Mouse (Mus musculus) midbrain, embryonic 11.5 days (tissue): Measurements from ENCODE around the gene Pigp. TPM values are rescaled to one million over a fixed set of nuclear protein-coding genes. Genes with fewer than 3 reads are reported as not detected.
A peak's percentile ranks its signal among the peaks of the same experiment; 100 is the strongest.

Source experiments
- ATAC-seq: fragments of 200-750 bp; cut with Nextera tagmentation; 2 replicates; pipeline ENCODE4 v1.8.0; 2017; ENCODE audit warnings: moderate TSS enrichment, moderate library complexity; ENCODE audit not compliant: low FRiP score
- DNase-seq: peaks from one replicate; pipeline ENCODE4 v3.0.0; 2015; ENCODE audit warnings: low spot score; ENCODE audit errors: missing footprints
- H3K27ac ChIP-seq: fragments of 300-500 bp; sonication (generic); 2 replicates; pipeline ENCODE4 v1.5.1; 2014; ENCODE audit warnings: low read depth, low read length
- H3K27me3 ChIP-seq: fragments of 300-500 bp; sonication (generic); 2 replicates; pipeline ENCODE4 v1.6.1; 2014; ENCODE audit warnings: mild to moderate bottlenecking, low read length, moderate library complexity, mixed read lengths; ENCODE audit not compliant: control insufficient read depth, insufficient read depth
- H3K36me3 ChIP-seq: fragments of 300-500 bp; sonication (generic); 2 replicates; pipeline ENCODE4 v1.6.1; 2014; ENCODE audit warnings: mild to moderate bottlenecking, low read length, moderate library complexity, mixed read lengths; ENCODE audit not compliant: control insufficient read depth, insufficient read depth
- H3K4me1 ChIP-seq: fragments of 300-500 bp; sonication (generic); 2 replicates; pipeline ENCODE4 v1.6.1; 2014; ENCODE audit warnings: low read length; ENCODE audit not compliant: control insufficient read depth, insufficient read depth
- H3K4me2 ChIP-seq: fragments of 300-500 bp; sonication (generic); 2 replicates; pipeline ENCODE4 v1.6.1; 2014; ENCODE audit warnings: mild to moderate bottlenecking, moderate library complexity
- H3K4me3 ChIP-seq: fragments of 300-500 bp; sonication (generic); 2 replicates; pipeline ENCODE4 v1.5.1; 2014; ENCODE audit warnings: low read depth, low read length
- H3K9ac ChIP-seq: fragments of 300-500 bp; sonication (generic); 2 replicates; pipeline ENCODE4 v1.6.1; 2014; ENCODE audit warnings: low read length
- H3K9me3 ChIP-seq: fragments of 300-500 bp; sonication (generic); 2 replicates; pipeline ENCODE4 v1.6.1; 2016; ENCODE audit warnings: low read length; ENCODE audit not compliant: control insufficient read depth
- WGBS: fragments of 180-500 bp; shearing (Covaris S2); extraction: QIAGEN DNeasy Blood & Tissue Kit; methylation state at CpG from one replicate; pipeline ENCODE4 v1.1.7; 2014; 5-methylcytosine and 5-hydroxymethylcytosine counted together
- polyA plus RNA-seq: library from polyadenylated mRNA; unstranded; fragments of >200 nt; fragmentation: Nextera tagmentation; extraction: Ambion mirVana; gene quantifications from 2 replicates; pipeline ENCODE4 v1.2.1, GENCODE M21; 2014

Pigp gene
- polyA plus RNA-seq, 1 experiment from 2014 or later = 93.9 TPM

GRCm38 (mm10) chr16:94396641-94397040, 25.0 kb upstream of the Pigp start:
- no peak overlapping the region for H3K4me3 ChIP-seq
- DNase-seq (peak; percentile 84), ATAC-seq (no peak)
- H3K27ac ChIP-seq = no peak overlapping the region
- H3K4me2 ChIP-seq = no peak overlapping the region
- 78% methylated on average over 7 of the region's 7 CpGs for WGBS
- H3K36me3 ChIP-seq = no peaks in the 10 kb centered on the region; the same call in 1 of the 2 replicates
- H3K4me1 ChIP-seq = no peaks in the 10 kb centered on the region
- no peak overlapping the region for H3K9ac ChIP-seq
- no peaks in the 10 kb centered on the region for H3K9me3 ChIP-seq
- no peaks in the 10 kb centered on the region for H3K27me3 ChIP-seq

- H3K27ac ChIP-seq = no peak overlapping the region
- H3K9me3 ChIP-seq = no peaks in the 10 kb centered on the region
- no peak overlapping the region for H3K4me3 ChIP-seq
- no peaks in the 10 kb centered on the region; the same call in 1 of the 2 replicates for H3K36me3 ChIP-seq
- ATAC-seq (no peak), DNase-seq (no peak)
- WGBS = 80% methylated on average over 3 of the region's 3 CpGs
- no peaks in the 10 kb centered on the region for H3K27me3 ChIP-seq
- H3K4me2 ChIP-seq = no peak overlapping the region
- H3K4me1 ChIP-seq = no peaks in the 10 kb centered on the region
- H3K9ac ChIP-seq = no peak overlapping the region
These were observed 23.4 kb upstream of the Pigp start for GRCm38 (mm10) chr16:94395051-94395450.

GRCm38 (mm10) chr16:94392299-94392698, 20.7 kb upstream of the Pigp start:
- Histone ChIP-seq H3K9ac (no peak overlapping the region), H3K27me3 (no peaks in the 10 kb centered on the region), H3K36me3 (no peaks in the 10 kb centered on the region), H3K4me2 (no peak overlapping the region), H3K27ac (no peak overlapping the region), H3K4me1 (no peaks in the 10 kb centered on the region), H3K9me3 (no peaks in the 10 kb centered on the region), H3K4me3 (no peak overlapping the region)
- DNase-seq (no peak), ATAC-seq (no peak)
- 95% methylated on average over 4 of the region's 4 CpGs for WGBS

- ATAC-seq = no peak
- no peaks in the 10 kb centered on the region for H3K4me1 ChIP-seq
- no peaks in the 10 kb centered on the region for H3K27me3 ChIP-seq
- H3K9ac ChIP-seq = no peak overlapping the region
- 95% methylated on average over 7 of the region's 7 CpGs for WGBS
- DNase-seq = no peak
- H3K9me3 ChIP-seq = no peaks in the 10 kb centered on the region
- no peak overlapping the region for H3K27ac ChIP-seq
- no peak overlapping the region for H3K4me3 ChIP-seq
- H3K4me2 ChIP-seq = no peak overlapping the region
- H3K36me3 ChIP-seq = no peaks in the 10 kb centered on the region; the same call in 1 of the 2 replicates
These were observed 16.0 kb upstream of the Pigp start for GRCm38 (mm10) chr16:94387690-94388089.

- Histone ChIP-seq H3K4me2 (no peak overlapping the region), H3K4me3 (no peak overlapping the region), H3K4me1 (no peaks in the 10 kb centered on the region), H3K36me3 (no peaks in the 10 kb centered on the region; the same call in 1 of the 2 replicates), H3K9ac (no peak overlapping the region), H3K27ac (no peak overlapping the region), H3K9me3 (no peaks in the 10 kb centered on the region), H3K27me3 (no peaks in the 10 kb centered on the region)
- ATAC-seq (no peak), DNase-seq (no peak)
- 94% methylated on average over 3 of the region's 3 CpGs for whole genome bisulfite sequencing
These were observed 11.6 kb upstream of the Pigp start for GRCm38 (mm10) chr16:94383277-94383676.

GRCm38 (mm10) chr16:94379386-94379785, 7.7 kb upstream of the Pigp start:
- H3K27me3 ChIP-seq = no peaks in the 10 kb centered on the region
- no peak overlapping the region for H3K4me3 ChIP-seq
- DNase-seq (no peak), ATAC-seq (no peak)
- H3K4me2 ChIP-seq = no peak overlapping the region
- no peaks in the 10 kb centered on the region for H3K36me3 ChIP-seq
- H3K9ac ChIP-seq = no peak overlapping the region
- no peaks in the 10 kb centered on the region for H3K4me1 ChIP-seq
- H3K9me3 ChIP-seq = no peaks in the 10 kb centered on the region
- WGBS = 83% methylated on average over 1 of the region's 1 CpGs
- no peak overlapping the region for H3K27ac ChIP-seq

GRCm38 (mm10) chr16:94370915-94371300, 734 bp downstream of the Pigp start:
- H3K9me3 ChIP-seq = no peaks in the 10 kb centered on the region
- H3K4me1 ChIP-seq = peaks cover 15% of the 10 kb centered on the region
- 0% methylated on average over 41 of the region's 43 CpGs for WGBS
- no peaks in the 10 kb centered on the region for H3K27me3 ChIP-seq
- DNase-seq (no peak), ATAC-seq (peak; percentile 78)
- H3K4me2 ChIP-seq = peak overlapping the region; percentile 71
- H3K36me3 ChIP-seq = no peaks in the 10 kb centered on the region
- peak overlapping the region; percentile 96 for H3K9ac ChIP-seq
- peak overlapping the region; percentile 88 for H3K4me3 ChIP-seq
- peak overlapping the region; percentile 96 for H3K27ac ChIP-seq

- DNase-seq = peak; percentile 100
- ATAC-seq = peak; percentile 87
- Histone ChIP-seq H3K27me3 (no peaks in the 10 kb centered on the region), H3K4me1 (peaks cover 15% of the 10 kb centered on the region), H3K27ac (peak within 1 kb of the TSS; percentile 96), H3K4me2 (peak within 1 kb of the TSS; percentile 71), H3K9me3 (no peaks in the 10 kb centered on the region), H3K9ac (peak within 1 kb of the TSS; percentile 96), H3K4me3 (peak within 1 kb of the TSS; percentile 88), H3K36me3 (no peaks in the 10 kb centered on the region)
- WGBS = under 1% methylated on average over 79 of the region's 79 CpGs
These were observed 1.3 kb downstream of the Pigp start, which contains the start of gene Ttc3 for GRCm38 (mm10) chr16:94370173-94370914. TSS of gene Ttc3 (plus strand) at chr16:94370618.

- WGBS = 13% methylated on average over 6 of the region's 6 CpGs
- Histone ChIP-seq H3K4me3 (peak overlapping the region; percentile 88), H3K4me2 (peak overlapping the region; percentile 71), H3K27me3 (no peaks in the 10 kb centered on the region), H3K9ac (peak overlapping the region; percentile 96), H3K36me3 (no peaks in the 10 kb centered on the region), H3K4me1 (peaks cover 15% of the 10 kb centered on the region), H3K9me3 (no peaks in the 10 kb centered on the region), H3K27ac (peak overlapping the region; percentile 89)
- ATAC-seq (no peak), DNase-seq (peak; percentile 90)
These were observed 2.0 kb downstream of the Pigp start for GRCm38 (mm10) chr16:94369596-94370172.
